Mouse (Mus musculus) heart, postnatal 0 days (tissue): ENCODE data around the gene Bicd1.
"Not testable (repeated sequence)": the region's sequence is repeated elsewhere in the genome, so short reads cannot be mapped to it uniquely, and the experiment has no call there.

ENCODE experiments used
- CTCF ChIP-seq: IDR thresholded peaks from 2 replicates; pipeline ENCODE4 v1.5.1; 2016; ENCODE audit warnings: antibody characterized with exemption, control low read depth, low read depth
- EP300 ChIP-seq: IDR thresholded peaks from 2 replicates; pipeline ENCODE4 v1.6.1; 2016; ENCODE audit warnings: antibody characterized with exemption, low read depth

GRCm38 (mm10) chr6:149472441-149472840 is 63.8 kb downstream of the Bicd1 start:
- not testable (repeated sequence) for TF ChIP-seq EP300, CTCF
